Mouse (Mus musculus) megakaryocyte, embryonic 14.5 days (primary cell): ENCODE measurements at regions not wholly inside any gene's neighbourhood (a gene's known extent, or its start where the extent isn't known, plus 50 kb on each side); places are given as distances from the start of the nearest gene placed in this dataset.

Experiments used
- H3K27me3 ChIP-seq: replicated peaks from 2 replicates; pipeline ENCODE3; 2012; ENCODE audit warnings: inconsistent platforms
- H3K36me3 ChIP-seq: replicated peaks from 2 replicates; pipeline ENCODE3; 2012; ENCODE audit warnings: low read length, inconsistent platforms, mixed read lengths
- H3K4me1 ChIP-seq: 2 replicates; pipeline ENCODE4 v1.6.1; 2012; ENCODE audit warnings: inconsistent platforms
- H3K4me3 ChIP-seq: replicated peaks from 2 replicates; pipeline ENCODE3; 2012; ENCODE audit warnings: moderate library complexity, mild to moderate bottlenecking, inconsistent platforms
- H3K9me3 ChIP-seq: 2 replicates; pipeline ENCODE4 v1.6.1; 2012; ENCODE audit warnings: inconsistent platforms
- FLI1 ChIP-seq: IDR thresholded peaks from 2 replicates; pipeline ENCODE4 v1.6.1; 2012; ENCODE audit warnings: low read length, inconsistent platforms, mixed read lengths
- GATA1 ChIP-seq: IDR thresholded peaks from 3 replicates; pipeline ENCODE4 v1.6.1; 2012; ENCODE audit warnings: mixed read lengths, low read length, inconsistent platforms, borderline replicate concordance

GRCm38 (mm10) chr3:133809007-133809552, 264.1 kb upstream of the Tet2 start:
- H3K27me3 ChIP-seq: no peaks in the 10 kb centered on the region
- H3K4me3 ChIP-seq: no peak overlapping the region
- TF ChIP-seq GATA1 (no peak), FLI1 (no peak)

GRCm38 (mm10) chr3:133818966-133819700, 274.2 kb upstream of the Tet2 start:
- Histone ChIP-seq H3K27me3 (no peaks in the 10 kb centered on the region), H3K4me3 (no peak overlapping the region), H3K4me1 (no peaks in the 10 kb centered on the region), H3K9me3 (no peaks in the 10 kb centered on the region), H3K36me3 (no peaks in the 10 kb centered on the region)
- TF ChIP-seq FLI1 (no peak), GATA1 (no peak)

More at GRCm38 (mm10) chr3:133809007-133809552, 264.1 kb upstream of the Tet2 start:
- H3K36me3 ChIP-seq: no peaks in the 10 kb centered on the region
- no peaks in the 10 kb centered on the region for H3K4me1 ChIP-seq
- H3K9me3 ChIP-seq: no peaks in the 10 kb centered on the region

- Histone ChIP-seq H3K9me3 (no peaks in the 10 kb centered on the region), H3K4me3 (no peak overlapping the region), H3K36me3 (no peaks in the 10 kb centered on the region), H3K27me3 (no peaks in the 10 kb centered on the region), H3K4me1 (no peaks in the 10 kb centered on the region)
- no peak for TF ChIP-seq GATA1
- TF ChIP-seq FLI1: no peak
Measured at GRCm38 (mm10) chr3:133833739-133834391, 288.9 kb upstream of the Tet2 start.

- Histone ChIP-seq H3K4me1 (no peaks in the 10 kb centered on the region), H3K4me3 (no peak overlapping the region), H3K36me3 (no peaks in the 10 kb centered on the region), H3K27me3 (no peaks in the 10 kb centered on the region), H3K9me3 (no peaks in the 10 kb centered on the region)
- no peak for TF ChIP-seq FLI1
- TF ChIP-seq GATA1: no peak
Measured at GRCm38 (mm10) chr3:133834459-133834858, 289.5 kb upstream of the Tet2 start.

- Histone ChIP-seq H3K27me3 (no peaks in the 10 kb centered on the region), H3K4me1 (no peaks in the 10 kb centered on the region), H3K9me3 (no peaks in the 10 kb centered on the region), H3K36me3 (no peaks in the 10 kb centered on the region), H3K4me3 (no peak overlapping the region)
- TF ChIP-seq GATA1 (no peak), FLI1 (no peak)
Measured at GRCm38 (mm10) chr3:133846301-133846700, 301.4 kb upstream of the Tet2 start.

GRCm38 (mm10) chr3:133874383-133874782, 329.4 kb upstream of the Tet2 start:
- Histone ChIP-seq H3K9me3 (no peaks in the 10 kb centered on the region), H3K4me3 (no peak overlapping the region), H3K36me3 (no peaks in the 10 kb centered on the region), H3K27me3 (no peaks in the 10 kb centered on the region), H3K4me1 (peaks cover 14% of the 10 kb centered on the region; the same call in 1 of the 2 replicates)
- no peak for TF ChIP-seq GATA1
- no peak for TF ChIP-seq FLI1

- H3K9me3 ChIP-seq: no peaks in the 10 kb centered on the region
Measured at GRCm38 (mm10) chr3:133876439-133877072, 331.6 kb upstream of the Tet2 start.

GRCm38 (mm10) chr3:133877310-133877709, 332.4 kb upstream of the Tet2 start:
- Histone ChIP-seq H3K36me3 (no peaks in the 10 kb centered on the region), H3K27me3 (peaks cover 2% of the 10 kb centered on the region), H3K9me3 (no peaks in the 10 kb centered on the region), H3K4me1 (peaks cover 14% of the 10 kb centered on the region; the same call in 1 of the 2 replicates), H3K4me3 (no peak overlapping the region)
- TF ChIP-seq FLI1 (no peak), GATA1 (no peak)

More at GRCm38 (mm10) chr3:133876439-133877072, 331.6 kb upstream of the Tet2 start:
- Histone ChIP-seq H3K27me3 (peaks cover 2% of the 10 kb centered on the region), H3K4me1 (peaks cover 14% of the 10 kb centered on the region; the same call in 1 of the 2 replicates), H3K4me3 (no peak overlapping the region), H3K36me3 (no peaks in the 10 kb centered on the region)
- TF ChIP-seq GATA1 (no peak), FLI1 (no peak)

GRCm38 (mm10) chr3:133880626-133881025, 335.7 kb upstream of the Tet2 start:
- Histone ChIP-seq H3K9me3 (peaks cover 3% of the 10 kb centered on the region; the same call in 1 of the 2 replicates), H3K4me3 (no peak overlapping the region), H3K27me3 (peaks cover 2% of the 10 kb centered on the region), H3K4me1 (peaks cover 6% of the 10 kb centered on the region; the same call in 1 of the 2 replicates), H3K36me3 (no peaks in the 10 kb centered on the region)
- TF ChIP-seq GATA1: no peak
- TF ChIP-seq FLI1: no peak

- TF ChIP-seq GATA1 (no peak), FLI1 (no peak)
- H3K4me3 ChIP-seq: no peak overlapping the region
- H3K4me1 ChIP-seq: no peaks in the 10 kb centered on the region
- no peaks in the 10 kb centered on the region for H3K36me3 ChIP-seq
- no peaks in the 10 kb centered on the region for H3K27me3 ChIP-seq
- 0 out of 2 replicates have a peak, but pooled peaks cover 3% of the 10 kb centered on the region for H3K9me3 ChIP-seq
Measured at GRCm38 (mm10) chr3:133901931-133902330, 334.4 kb upstream of the Cxxc4 start.
